Mouse (Mus musculus) ES-Bruce4 (cell line): ENCODE measurements around the gene Gm4353.

Experiments used
- CTCF ChIP-seq: IDR thresholded peaks from one replicate; pipeline ENCODE4 v1.8.1; 2011; ENCODE audit warnings: low read depth, low read length
- EP300 ChIP-seq: IDR thresholded peaks from 2 replicates; pipeline ENCODE4 v1.6.1; 2011; ENCODE audit warnings: low read depth, low read length; ENCODE audit not compliant: insufficient read depth
- POLR2A ChIP-seq: IDR thresholded peaks from one replicate; pipeline ENCODE4 v1.8.1; 2011; ENCODE audit warnings: low read length; ENCODE audit not compliant: insufficient read depth

DNA sequence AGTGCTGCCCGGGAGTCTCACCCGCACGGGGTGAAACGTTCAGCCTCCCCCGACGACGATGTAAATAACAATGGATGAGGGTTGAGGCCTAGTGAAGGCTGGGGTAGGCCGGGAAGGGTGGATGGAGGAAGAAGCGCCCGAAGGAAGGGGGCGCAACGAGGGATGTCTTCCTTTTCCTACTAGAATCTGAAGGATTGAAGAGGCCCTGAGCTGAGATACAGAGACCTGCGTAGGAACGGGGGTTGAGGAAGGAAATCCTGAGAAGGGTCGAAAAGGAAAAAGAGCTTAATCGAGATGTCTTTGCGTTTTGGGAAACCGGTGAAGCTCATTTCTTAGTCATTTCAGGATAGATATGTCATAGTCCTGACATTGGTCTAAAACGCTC, 9.0 kb upstream of the Gm4353 start:
- TF ChIP-seq POLR2A (no peak), EP300 (no peak), CTCF (peak; percentile 11)
